Mouse (Mus musculus) bone marrow, adult 2 months (tissue): ENCODE measurements around the gene Slc15a2.

Experiments used
- CTCF ChIP-seq: fragments of 200-500 bp; IDR thresholded peaks from 2 replicates; pipeline ENCODE4 v1.5.1; 2011; ENCODE audit warnings: low read length, control low read depth; ENCODE audit not compliant: control insufficient read depth, insufficient read depth
- POLR2A ChIP-seq: fragments of 200-500 bp; IDR thresholded peaks from 2 replicates; pipeline ENCODE4 v1.6.1; 2011; ENCODE audit warnings: low read depth, mild to moderate bottlenecking, control low read depth, low read length, borderline replicate concordance; ENCODE audit not compliant: control insufficient read depth

- no peak for TF ChIP-seq CTCF
- TF ChIP-seq POLR2A, result no peak
These were observed 36.7 kb upstream of the Slc15a2 start for GRCm38 (mm10) chr16:36821474-36821873.
